ENCODE assay signal across 9 mouse cellular contexts in genomic region chr7:13039181-13039580, GRCm38 (mm10). TPM values are rescaled to one million over a fixed set of nuclear protein-coding genes. Genes with fewer than 3 reads are reported as not detected.
A peak's percentile ranks its signal among the peaks of the same experiment; 100 is the strongest.
DNase-seq lines count a peak whose midpoint lies in the region; ATAC-seq and TF ChIP-seq lines count a peak whose summit lies in the region.
"Had no signal": no experiment of that assay in that cellular context is flagged by ENCODE, and none has a peak within 500 bp of the region (broad histone marks: within the 10 kb centered on the region; RNA-seq: fewer than 3 reads in every experiment).

No protein-coding gene starts in this region.

- H3K4me3 ChIP-seq in heart, embryonic 16.5 days (ENCODE audit: low read length) = peak overlapping the region; percentile 87
- H3K4me3 ChIP-seq in bone marrow macrophage, adult 2 months (ENCODE audit: insufficient read depth, low read length) = peak overlapping the region; percentile 95
- H3K4me3 ChIP-seq in hindbrain, embryonic 13.5 days = peak overlapping the region; percentile 80
- peak overlapping the region; percentile 81; the same call in 1 of the 2 replicates for H3K4me3 ChIP-seq in midbrain, embryonic 12.5 days

- TF ChIP-seq CTCF in bone marrow macrophage, adult 2 months (IDR thresholded peaks at IDR 0.05; ENCODE audit: low read depth, low read length) = no peak

- H3K9ac ChIP-seq in heart, embryonic 16.5 days (ENCODE audit: low read length) = peak overlapping the region; percentile 90
- H3K9ac ChIP-seq in hindbrain, embryonic 13.5 days = peak overlapping the region; percentile 99
- H3K9ac ChIP-seq in midbrain, embryonic 12.5 days (replicated peaks) = peak overlapping the region; percentile 94; the same call in 1 of the 2 replicates

- no peak for ATAC-seq in heart, embryonic 16.5 days (replicated peaks; ENCODE audit: extremely low read depth, insufficient read depth, low FRiP score)
- no peak for ATAC-seq in hindbrain, embryonic 13.5 days (ENCODE audit: low FRiP score)
- ATAC-seq in midbrain, embryonic 12.5 days (ENCODE audit: low FRiP score, low read depth) = no peak
- no peak for ATAC-seq in inflammation-experienced regulatory T-cells, adult 6 months

- WGBS in heart, embryonic 16.5 days = 54% methylated on average over 1 of the region's 1 CpGs
- 98% methylated on average over 1 of the region's 1 CpGs for WGBS in hindbrain, embryonic 13.5 days
- WGBS in midbrain, embryonic 12.5 days = 83% methylated on average over 1 of the region's 1 CpGs

- H3K27ac ChIP-seq in heart, embryonic 16.5 days (ENCODE audit: low read length) = peak overlapping the region; percentile 99
- H3K27ac ChIP-seq in bone marrow macrophage, adult 2 months (ENCODE audit: insufficient read depth, low read depth, low read length) = peak overlapping the region; percentile 97
- H3K27ac ChIP-seq in hindbrain, embryonic 13.5 days = no peak overlapping the region
- H3K27ac ChIP-seq in midbrain, embryonic 12.5 days (replicated peaks) = no peak overlapping the region

- peaks cover 17% of the 10 kb centered on the region for H3K27me3 ChIP-seq in heart, embryonic 16.5 days (ENCODE audit: control insufficient read depth, insufficient read depth, low read length)
- H3K27me3 ChIP-seq in hindbrain, embryonic 13.5 days = peaks cover 37% of the 10 kb centered on the region
- H3K27me3 ChIP-seq in midbrain, embryonic 12.5 days = peaks cover 37% of the 10 kb centered on the region
- H3K27me3 ChIP-seq: Patski had no signal

- no peak for DNase-seq in heart, postnatal 10 days
- DNase-seq in left cerebral cortex, adult 18-20 months (ENCODE audit: low spot score in 2 of 2) = no peak
- DNase-seq in ovary, postnatal 10 days (ENCODE audit: low spot score) = no peak

- H3K36me3 ChIP-seq in heart, embryonic 16.5 days (ENCODE audit: control insufficient read depth, insufficient read depth) = peaks cover 12% of the 10 kb centered on the region
- peaks cover 16% of the 10 kb centered on the region for H3K36me3 ChIP-seq in hindbrain, embryonic 13.5 days
- H3K36me3 ChIP-seq in midbrain, embryonic 12.5 days = peaks cover 16% of the 10 kb centered on the region

- no peak for TF ChIP-seq POLR2A in bone marrow macrophage, adult 2 months (IDR thresholded peaks at IDR 0.05; ENCODE audit: borderline replicate concordance, low read depth, low read length)

- intact Hi-C loops in heart, postnatal 10 days (cut with DNase I) = loop anchor here (5.0 kb wide), 2 partner anchors 62 to 117 kb away; partner anchors contain the start of genes Rps5 and Zfp446

- peaks cover 6% of the 10 kb centered on the region; the same call in 1 of the 2 replicates for H3K9me3 ChIP-seq in heart, embryonic 16.5 days (replicated peaks; ENCODE audit: control insufficient read depth, low read length)
- peaks cover 4% of the 10 kb centered on the region; the same call in 1 of the 2 replicates for H3K9me3 ChIP-seq in hindbrain, embryonic 13.5 days
- H3K9me3 ChIP-seq in midbrain, embryonic 12.5 days = peaks cover 6% of the 10 kb centered on the region; the same call in 1 of the 2 replicates

- H3K4me2 ChIP-seq in heart, embryonic 16.5 days (ENCODE audit: low read depth, low read length) = peak overlapping the region; percentile 92
- peak overlapping the region; percentile 89 for H3K4me2 ChIP-seq in hindbrain, embryonic 13.5 days
- H3K4me2 ChIP-seq in midbrain, embryonic 12.5 days (replicated peaks) = peak overlapping the region; percentile 79

- peaks cover 22% of the 10 kb centered on the region for H3K4me1 ChIP-seq in heart, embryonic 16.5 days (ENCODE audit: control insufficient read depth, insufficient read depth, low read length)
- H3K4me1 ChIP-seq in bone marrow macrophage, adult 2 months (ENCODE audit: control insufficient read depth, insufficient read depth, low read length) = peaks cover 22% of the 10 kb centered on the region
- H3K4me1 ChIP-seq in hindbrain, embryonic 13.5 days (replicated peaks) = peaks cover 46% of the 10 kb centered on the region
- H3K4me1 ChIP-seq in midbrain, embryonic 12.5 days = peaks cover 39% of the 10 kb centered on the region

RNA-seq across cellular contexts. Expression of gene Ube2m, which starts 1.1 kb away (rescaled TPM):
- polyA plus RNA-seq in heart, embryonic 16.5 days (2015; fragmentation: Nextera tagmentation; extraction: Ambion mirVana) = 49.0 and 94.2 TPM in 2 replicates
- 100 to 1,000 TPM; 185 to 188 TPM for total RNA-seq in heart, postnatal 10 days (2021)
- 171 and 193 TPM in 2 replicates for polyA plus RNA-seq in bone marrow macrophage, adult 2 months (2012; ENCODE audit: insufficient read depth, insufficient read length, missing spikeins)
- polyA plus RNA-seq in hindbrain, embryonic 13.5 days (2015; fragmentation: Nextera tagmentation; extraction: Ambion mirVana) = 80.3 and 95.9 TPM in 2 replicates
- polyA plus RNA-seq in midbrain, embryonic 12.5 days (2016; fragmentation: Nextera tagmentation; extraction: Ambion mirVana) = 143 and 149 TPM in 2 replicates
- 100 to 1,000 TPM; 234 to 240 TPM for total RNA-seq in left cerebral cortex, adult 18-20 months (2021)
- polyA plus RNA-seq in inflammation-experienced regulatory T-cells, adult 6 months (2017; shearing (Covaris generic)) = 10 to 100 TPM; 14.9 to 21.8 (median 16.4) TPM

RNA-seq across cellular contexts. Expression of gene Chmp2a, which starts 4.6 kb away (rescaled TPM):
- polyA plus RNA-seq in heart, embryonic 16.5 days (2015; fragmentation: Nextera tagmentation; extraction: Ambion mirVana) = 146 TPM in 2 replicates
- 100 to 1,000 TPM; 137 to 143 TPM for total RNA-seq in heart, postnatal 10 days (2021)
- 161 and 167 TPM in 2 replicates for polyA plus RNA-seq in bone marrow macrophage, adult 2 months (2012; ENCODE audit: insufficient read depth, insufficient read length, missing spikeins)
- polyA plus RNA-seq in hindbrain, embryonic 13.5 days (2015; fragmentation: Nextera tagmentation; extraction: Ambion mirVana) = 181 and 184 TPM in 2 replicates
- 139 and 150 TPM in 2 replicates for polyA plus RNA-seq in midbrain, embryonic 12.5 days (2016; fragmentation: Nextera tagmentation; extraction: Ambion mirVana)
- total RNA-seq in left cerebral cortex, adult 18-20 months (2021) = 100 to 1,000 TPM; 132 to 156 TPM
- polyA plus RNA-seq in inflammation-experienced regulatory T-cells, adult 6 months (2017; shearing (Covaris generic)) = 100 to 1,000 TPM; 296 to 343 (median 309) TPM

RNA-seq across cellular contexts. Expression of gene Mzf1, which starts 15.4 kb away (rescaled TPM):
- polyA plus RNA-seq in heart, embryonic 16.5 days (2015; fragmentation: Nextera tagmentation; extraction: Ambion mirVana) = 1.7 and 2.1 TPM in 2 replicates
- under 1 TPM; 0.72 to 0.92 TPM for total RNA-seq in heart, postnatal 10 days (2021)
- 1.2 and 1.5 TPM in 2 replicates for polyA plus RNA-seq in bone marrow macrophage, adult 2 months (2012; ENCODE audit: insufficient read depth, insufficient read length, missing spikeins)
- 6.0 and 6.7 TPM in 2 replicates for polyA plus RNA-seq in hindbrain, embryonic 13.5 days (2015; fragmentation: Nextera tagmentation; extraction: Ambion mirVana)
- polyA plus RNA-seq in midbrain, embryonic 12.5 days (2016; fragmentation: Nextera tagmentation; extraction: Ambion mirVana) = 5.2 and 5.3 TPM in 2 replicates
- total RNA-seq in left cerebral cortex, adult 18-20 months (2021) = 10 to 100 TPM in 1 of 2 experiments, 1 to 10 TPM in 1; 9.4 to 10.0 TPM
- under 1 TPM; 0.18 to 0.35 (median 0.20) TPM for polyA plus RNA-seq in inflammation-experienced regulatory T-cells, adult 6 months (2017; shearing (Covaris generic))

RNA-seq across cellular contexts. Expression of gene Zbtb45, which starts 29.3 kb away (rescaled TPM):
- polyA plus RNA-seq in heart, embryonic 16.5 days (2015; fragmentation: Nextera tagmentation; extraction: Ambion mirVana) = 17.4 and 20.4 TPM in 2 replicates
- 10 to 100 TPM in 1 of 2 experiments, 1 to 10 TPM in 1; 9.7 to 11.8 TPM for total RNA-seq in heart, postnatal 10 days (2021)
- 15.6 and 17.3 TPM in 2 replicates for polyA plus RNA-seq in bone marrow macrophage, adult 2 months (2012; ENCODE audit: insufficient read depth, insufficient read length, missing spikeins)
- polyA plus RNA-seq in hindbrain, embryonic 13.5 days (2015; fragmentation: Nextera tagmentation; extraction: Ambion mirVana) = 37.0 and 37.4 TPM in 2 replicates
- 36.6 and 37.1 TPM in 2 replicates for polyA plus RNA-seq in midbrain, embryonic 12.5 days (2016; fragmentation: Nextera tagmentation; extraction: Ambion mirVana)
- total RNA-seq in left cerebral cortex, adult 18-20 months (2021) = 10 to 100 TPM; 35.3 to 38.3 TPM
- 1 to 10 TPM; 5.4 to 8.0 (median 6.5) TPM for polyA plus RNA-seq in inflammation-experienced regulatory T-cells, adult 6 months (2017; shearing (Covaris generic))

RNA-seq across cellular contexts. Expression of gene Trim28, which starts 40.3 kb away (rescaled TPM):
- polyA plus RNA-seq in heart, embryonic 16.5 days (2015; fragmentation: Nextera tagmentation; extraction: Ambion mirVana) = 123 and 143 TPM in 2 replicates
- 100 to 1,000 TPM; 148 to 165 TPM for total RNA-seq in heart, postnatal 10 days (2021)
- polyA plus RNA-seq in bone marrow macrophage, adult 2 months (2012; ENCODE audit: insufficient read depth, insufficient read length, missing spikeins) = 165 and 177 TPM in 2 replicates
- polyA plus RNA-seq in hindbrain, embryonic 13.5 days (2015; fragmentation: Nextera tagmentation; extraction: Ambion mirVana) = 216 and 239 TPM in 2 replicates
- 376 and 420 TPM in 2 replicates for polyA plus RNA-seq in midbrain, embryonic 12.5 days (2016; fragmentation: Nextera tagmentation; extraction: Ambion mirVana)
- total RNA-seq in left cerebral cortex, adult 18-20 months (2021) = 100 to 1,000 TPM; 206 to 207 TPM
- polyA plus RNA-seq in inflammation-experienced regulatory T-cells, adult 6 months (2017; shearing (Covaris generic)) = 10 to 100 TPM; 42.1 to 76.8 (median 57.0) TPM

Comparison
In these comparisons a context has a peak if more than half of its experiments do, and no peak if none do; other contexts are left out.
1. H3K27ac ChIP-seq: peak in heart, embryonic 16.5 days (single experiment) and bone marrow macrophage, adult 2 months (single experiment); none in hindbrain, embryonic 13.5 days (single experiment) and midbrain, embryonic 12.5 days (single experiment).
2. Peak in every context shown above with its lines, with median percentiles within 50 percentile points of each other: H3K4me2 ChIP-seq, H3K4me3 ChIP-seq and H3K9ac ChIP-seq.